Mouse (Mus musculus): Measurements from ENCODE around the gene Pimreg. TPM values are rescaled to one million over a fixed set of nuclear protein-coding genes. Genes with fewer than 3 reads are reported as not detected.

The Pimreg gene
- 153 and 156 TPM in 2 replicates for polyA plus RNA-seq (2015; fragmentation: Nextera tagmentation; extraction: Ambion mirVana)

- no peaks in the 10 kb centered on the region for H3K9me3 ChIP-seq
- WGBS: under 1% methylated on average over 52 of the region's 52 CpGs
- H3K27ac ChIP-seq: peak within 1 kb of the TSS; percentile 76
- H3K4me3 ChIP-seq: peak within 1 kb of the TSS; percentile 65
- H3K27me3 ChIP-seq: peaks cover 6% of the 10 kb centered on the region
- peak; percentile 93 for ATAC-seq (ENCODE audit: borderline replicate concordance, extremely low read depth, low FRiP score, low TSS enrichment)
- peaks cover 23% of the 10 kb centered on the region for H3K36me3 ChIP-seq
- H3K9ac ChIP-seq: peak within 1 kb of the TSS; percentile 56
- peak within 1 kb of the TSS; percentile 82 for H3K4me2 ChIP-seq
- H3K4me1 ChIP-seq: peaks cover 33% of the 10 kb centered on the region
These were observed at the start of gene Pimreg for GRCm38 (mm10) chr11:72041768-72042607. Pimreg (plus strand) TSS chr11:72042032.

- no peak for ATAC-seq (ENCODE audit: borderline replicate concordance, extremely low read depth, low FRiP score, low TSS enrichment)
- Histone ChIP-seq H3K27me3 (no peaks in the 10 kb centered on the region), H3K4me1 (peaks cover 11% of the 10 kb centered on the region; the same call in 1 of the 2 replicates), H3K4me3 (no peak overlapping the region), H3K4me2 (no peak overlapping the region), H3K27ac (no peak overlapping the region), H3K9ac (no peak overlapping the region), H3K9me3 (no peaks in the 10 kb centered on the region), H3K36me3 (no peaks in the 10 kb centered on the region)
- WGBS: 81% methylated on average over 12 of the region's 12 CpGs
These were observed 49.4 kb upstream of the Pimreg start for GRCm38 (mm10) chr11:71992438-71992837.

- Histone ChIP-seq H3K27me3 (no peaks in the 10 kb centered on the region), H3K9me3 (no peaks in the 10 kb centered on the region), H3K9ac (no peak overlapping the region), H3K4me1 (peaks cover 11% of the 10 kb centered on the region; the same call in 1 of the 2 replicates), H3K4me2 (peak overlapping the region; percentile 48), H3K36me3 (no peaks in the 10 kb centered on the region), H3K4me3 (peak overlapping the region; percentile 14; the same call in 1 of the 2 replicates), H3K27ac (peak overlapping the region; percentile 68)
- WGBS: 24% methylated on average over 9 of the region's 9 CpGs
- peak; percentile 94 for ATAC-seq (ENCODE audit: borderline replicate concordance, extremely low read depth, low FRiP score, low TSS enrichment)
These were observed 45.8 kb upstream of the Pimreg start for GRCm38 (mm10) chr11:71995968-71996511.

- H3K27me3 ChIP-seq: no peaks in the 10 kb centered on the region
- peaks cover 11% of the 10 kb centered on the region; the same call in 1 of the 2 replicates for H3K4me1 ChIP-seq
- H3K4me2 ChIP-seq: peak overlapping the region; percentile 11; the same call in 1 of the 2 replicates
- 22% methylated on average over 11 of the region's 11 CpGs for WGBS
- ATAC-seq (ENCODE audit: borderline replicate concordance, extremely low read depth, low FRiP score, low TSS enrichment): no peak
- H3K9ac ChIP-seq: no peak overlapping the region
- no peaks in the 10 kb centered on the region for H3K36me3 ChIP-seq
- H3K27ac ChIP-seq: no peak overlapping the region
- H3K4me3 ChIP-seq: no peak overlapping the region
- H3K9me3 ChIP-seq: no peaks in the 10 kb centered on the region
These were observed 45.0 kb upstream of the Pimreg start for GRCm38 (mm10) chr11:71996805-71997204.

- Histone ChIP-seq H3K27ac (no peak overlapping the region), H3K4me1 (peaks cover 11% of the 10 kb centered on the region; the same call in 1 of the 2 replicates), H3K36me3 (no peaks in the 10 kb centered on the region), H3K4me3 (no peak overlapping the region), H3K9me3 (no peaks in the 10 kb centered on the region), H3K4me2 (no peak overlapping the region), H3K9ac (no peak overlapping the region), H3K27me3 (no peaks in the 10 kb centered on the region)
- WGBS: 83% methylated on average over 6 of the region's 6 CpGs
- ATAC-seq (ENCODE audit: borderline replicate concordance, extremely low read depth, low FRiP score, low TSS enrichment): no peak
These were observed 41.6 kb upstream of the Pimreg start for GRCm38 (mm10) chr11:72000194-72000593.

- Histone ChIP-seq H3K36me3 (no peaks in the 10 kb centered on the region), H3K4me2 (no peak overlapping the region), H3K9ac (no peak overlapping the region), H3K27me3 (no peaks in the 10 kb centered on the region), H3K27ac (no peak overlapping the region), H3K9me3 (no peaks in the 10 kb centered on the region), H3K4me1 (no peaks in the 10 kb centered on the region), H3K4me3 (no peak overlapping the region)
- ATAC-seq (ENCODE audit: borderline replicate concordance, extremely low read depth, low FRiP score, low TSS enrichment): no peak
- 44% methylated on average over 13 of the region's 13 CpGs for WGBS
These were observed 39.5 kb upstream of the Pimreg start for GRCm38 (mm10) chr11:72002138-72002853.

- Histone ChIP-seq H3K9me3 (no peaks in the 10 kb centered on the region), H3K27ac (no peak overlapping the region), H3K4me1 (no peaks in the 10 kb centered on the region), H3K27me3 (no peaks in the 10 kb centered on the region), H3K36me3 (no peaks in the 10 kb centered on the region), H3K4me3 (no peak overlapping the region), H3K9ac (no peak overlapping the region), H3K4me2 (no peak overlapping the region)
- no peak for ATAC-seq (ENCODE audit: borderline replicate concordance, extremely low read depth, low FRiP score, low TSS enrichment)
- 44% methylated on average over 9 of the region's 9 CpGs for WGBS
These were observed 38.7 kb upstream of the Pimreg start for GRCm38 (mm10) chr11:72003171-72003570.

GRCm38 (mm10) chr11:72005547-72005946 lies 36.3 kb upstream of the Pimreg start:
- Histone ChIP-seq H3K9ac (no peak overlapping the region), H3K9me3 (no peaks in the 10 kb centered on the region), H3K36me3 (no peaks in the 10 kb centered on the region), H3K27me3 (no peaks in the 10 kb centered on the region), H3K27ac (no peak overlapping the region), H3K4me1 (peaks cover 3% of the 10 kb centered on the region; the same call in 1 of the 2 replicates), H3K4me2 (no peak overlapping the region), H3K4me3 (no peak overlapping the region)
- 79% methylated on average over 6 of the region's 6 CpGs for WGBS
- ATAC-seq (ENCODE audit: borderline replicate concordance, extremely low read depth, low FRiP score, low TSS enrichment): no peak

- Histone ChIP-seq H3K4me3 (no peak overlapping the region), H3K27ac (no peak overlapping the region), H3K4me1 (peaks cover 14% of the 10 kb centered on the region; the same call in 1 of the 2 replicates), H3K27me3 (peaks cover 3% of the 10 kb centered on the region; the same call in 1 of the 2 replicates), H3K9ac (no peak overlapping the region), H3K9me3 (no peaks in the 10 kb centered on the region), H3K36me3 (no peaks in the 10 kb centered on the region), H3K4me2 (no peak overlapping the region)
- no peak for ATAC-seq (ENCODE audit: borderline replicate concordance, extremely low read depth, low FRiP score, low TSS enrichment)
- WGBS: 18% methylated on average over 5 of the region's 5 CpGs
These were observed 31.5 kb upstream of the Pimreg start for GRCm38 (mm10) chr11:72010367-72010766.

- H3K9me3 ChIP-seq: no peaks in the 10 kb centered on the region
- H3K27ac ChIP-seq: no peak overlapping the region
- no peak overlapping the region for H3K4me3 ChIP-seq
- H3K9ac ChIP-seq: no peak overlapping the region
- H3K4me2 ChIP-seq: no peak overlapping the region
- 24% methylated on average over 9 of the region's 9 CpGs for WGBS
- ATAC-seq (ENCODE audit: borderline replicate concordance, extremely low read depth, low FRiP score, low TSS enrichment): no peak
- peaks cover 3% of the 10 kb centered on the region; the same call in 1 of the 2 replicates for H3K27me3 ChIP-seq
- peaks cover 14% of the 10 kb centered on the region; the same call in 1 of the 2 replicates for H3K4me1 ChIP-seq
- H3K36me3 ChIP-seq: no peaks in the 10 kb centered on the region
These were observed 30.7 kb upstream of the Pimreg start for GRCm38 (mm10) chr11:72010940-72011722.

GRCm38 (mm10) chr11:72011955-72012354 lies 29.9 kb upstream of the Pimreg start:
- H3K4me2 ChIP-seq: no peak overlapping the region
- ATAC-seq (ENCODE audit: borderline replicate concordance, extremely low read depth, low FRiP score, low TSS enrichment): no peak
- peaks cover 14% of the 10 kb centered on the region; the same call in 1 of the 2 replicates for H3K4me1 ChIP-seq
- no peak overlapping the region for H3K27ac ChIP-seq
- H3K9me3 ChIP-seq: no peaks in the 10 kb centered on the region
- H3K36me3 ChIP-seq: no peaks in the 10 kb centered on the region
- peaks cover 3% of the 10 kb centered on the region; the same call in 1 of the 2 replicates for H3K27me3 ChIP-seq
- H3K4me3 ChIP-seq: no peak overlapping the region
- H3K9ac ChIP-seq: no peak overlapping the region
- WGBS: 69% methylated on average over 1 of the region's 1 CpGs
